Mouse (Mus musculus): Measurements from ENCODE around the gene Ankrd13b. TPM values are rescaled to one million over a fixed set of nuclear protein-coding genes. Genes with fewer than 3 reads are reported as not detected.

The Ankrd13b gene
- total RNA-seq, 2 experiments from 2014 or later: 17.3 to 17.4 TPM

DNA sequence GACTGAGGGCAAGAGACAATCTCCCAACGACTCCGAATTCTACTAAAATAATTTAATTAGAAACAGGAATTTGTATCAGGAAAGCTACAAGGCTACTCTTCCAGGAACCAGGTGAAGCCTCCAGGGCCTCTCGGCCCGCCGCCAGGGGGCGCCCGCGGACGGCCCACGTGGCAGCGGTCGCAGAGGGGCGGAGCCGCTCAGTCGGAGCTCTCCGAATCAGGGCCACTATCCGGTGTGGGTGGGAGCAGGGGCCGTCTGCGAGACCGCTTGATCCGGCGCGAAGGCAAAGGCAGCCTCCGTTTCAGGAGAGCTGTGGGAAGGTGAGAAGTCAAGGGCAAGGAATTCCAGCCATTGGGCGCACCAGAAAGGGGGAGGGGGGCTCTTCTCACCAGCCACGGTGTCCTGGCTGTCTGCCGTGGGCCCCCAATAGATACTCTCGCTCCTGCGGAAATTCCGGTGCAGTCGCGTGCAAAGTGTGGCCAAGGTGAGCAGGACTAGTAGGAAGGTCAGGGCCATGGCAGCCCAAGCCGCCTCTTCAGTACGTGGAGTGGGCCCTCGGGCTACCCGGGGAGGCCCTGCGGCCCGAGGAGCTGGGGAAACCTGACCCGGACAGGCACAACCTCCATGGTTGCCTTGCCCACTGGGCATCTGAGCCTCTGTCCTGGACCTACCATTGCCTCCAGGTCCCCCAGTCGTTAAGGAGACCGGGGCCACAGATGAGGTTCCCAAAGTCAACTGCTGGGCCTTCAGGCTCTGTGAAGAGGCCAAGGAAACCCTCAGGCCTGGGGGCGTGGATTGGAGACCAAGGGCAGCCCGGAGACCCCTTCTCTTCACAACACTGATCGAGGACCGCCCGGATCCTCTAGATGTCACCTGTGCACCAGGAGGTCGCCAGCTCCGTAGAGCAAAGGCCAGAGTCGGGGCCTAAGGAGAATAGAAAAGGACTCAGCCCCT, 18.9 kb upstream of the Ankrd13b start:
- peak; percentile 93 for DNase-seq

GRCm38 (mm10) chr11:77507426-77507825, 17.9 kb upstream of the Ankrd13b start:
- DNase-seq: no peak

DNA sequence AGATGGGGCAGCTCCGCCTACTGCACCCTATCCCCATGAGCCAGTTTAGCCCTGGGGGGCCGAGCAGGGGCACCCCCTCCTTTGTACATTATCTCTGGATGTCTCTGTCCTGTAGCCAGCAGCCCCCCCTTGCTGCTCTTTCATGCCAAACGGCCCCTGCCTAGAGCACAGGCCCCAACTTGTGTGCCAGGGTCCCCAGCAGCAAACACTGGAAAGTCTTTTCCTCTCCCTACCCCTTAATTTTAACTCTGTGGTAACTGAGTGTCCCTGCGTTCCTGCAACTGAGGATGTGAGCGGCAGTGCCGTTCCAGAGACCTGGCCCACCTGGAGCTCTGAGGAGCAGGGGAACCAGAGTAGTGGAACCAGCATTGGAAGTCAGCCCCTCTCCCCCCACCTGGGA, 17.5 kb upstream of the Ankrd13b start:
- no peak for DNase-seq

GRCm38 (mm10) chr11:77506273-77506672, 16.8 kb upstream of the Ankrd13b start:
- DNase-seq: no peak

GRCm38 (mm10) chr11:77505291-77505980, 16.0 kb upstream of the Ankrd13b start:
- no peak for DNase-seq

DNA sequence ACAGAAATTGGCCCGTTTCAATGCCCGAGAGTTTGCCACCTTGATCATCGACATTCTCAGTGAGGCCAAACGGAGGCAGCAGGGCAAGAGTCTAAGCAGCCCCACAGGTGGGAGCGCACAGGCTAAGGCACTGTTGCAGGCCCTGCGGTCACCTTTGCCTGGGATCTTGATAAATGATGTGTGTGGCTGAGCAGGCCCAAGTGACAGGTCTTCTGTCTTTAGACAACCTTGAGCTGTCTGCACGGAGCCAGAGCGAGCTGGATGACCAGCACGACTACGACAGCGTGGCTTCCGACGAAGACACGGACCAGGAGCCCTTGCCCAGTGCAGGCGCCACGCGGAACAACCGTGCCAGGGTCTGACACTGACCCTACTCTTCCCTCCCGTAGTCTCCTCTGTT, 14.9 kb upstream of the Ankrd13b start:
- no peak for DNase-seq

DNA sequence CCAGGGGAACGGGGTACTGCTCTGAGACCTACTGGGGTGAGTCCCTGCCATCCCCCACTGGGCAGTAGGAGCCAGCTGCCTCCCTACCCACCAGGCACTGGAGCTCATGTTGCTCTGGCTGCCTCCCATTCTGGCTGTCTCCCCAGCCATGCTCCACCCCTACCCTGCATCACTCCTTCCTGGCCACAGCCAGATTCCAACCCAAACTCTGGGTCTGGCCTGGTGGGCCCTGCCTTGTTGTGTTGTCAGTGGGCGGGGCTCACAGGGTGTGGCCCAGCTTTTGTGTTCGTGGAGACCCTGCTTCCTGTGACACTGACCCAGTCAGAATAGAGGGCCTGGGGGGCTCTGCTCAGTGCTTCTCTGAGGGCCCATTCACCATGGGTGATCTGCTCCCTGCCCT, 14.0 kb upstream of the Ankrd13b start:
- DNase-seq: peak; percentile 62

DNA sequence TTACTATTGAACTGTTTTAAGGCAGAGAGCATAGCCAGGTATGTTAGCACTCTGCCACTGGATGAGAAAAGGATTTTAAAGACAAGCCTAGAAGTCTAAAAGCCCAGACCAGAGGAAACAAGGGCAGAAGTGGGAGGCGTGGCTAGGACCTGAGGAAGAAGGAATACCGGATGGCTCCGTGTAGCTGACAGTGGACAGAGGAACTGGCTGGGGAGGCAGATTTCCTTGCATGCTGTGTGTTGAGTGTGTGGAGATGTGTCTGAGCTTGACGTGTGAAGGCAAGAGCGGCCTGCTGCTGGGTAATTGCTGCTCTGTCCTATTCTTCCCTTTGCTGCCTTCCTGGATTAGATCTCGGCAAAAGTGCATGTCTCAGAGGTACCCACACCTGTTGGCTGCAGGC, 13.0 kb upstream of the Ankrd13b start:
- DNase-seq: no peak

DNA sequence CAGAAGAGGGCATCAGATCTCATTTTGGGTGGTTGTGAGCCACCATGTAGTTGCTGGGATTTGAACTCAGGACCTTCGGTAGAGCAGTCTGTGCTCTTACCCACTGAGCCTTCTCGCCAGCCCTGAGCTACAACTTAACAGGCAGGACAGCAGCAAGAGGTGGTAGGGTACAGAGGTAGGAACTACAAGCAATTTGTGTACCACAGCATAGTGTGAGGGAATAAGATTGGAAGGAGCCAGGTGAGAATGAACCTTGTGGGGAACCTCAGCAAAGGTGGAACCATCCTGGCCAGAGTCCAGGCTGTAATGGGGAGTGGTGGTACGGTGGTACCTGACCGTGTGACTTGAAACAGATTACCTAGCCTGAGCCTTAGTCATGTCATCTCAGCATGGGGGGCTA, 12.5 kb upstream of the Ankrd13b start:
- no peak for DNase-seq

GRCm38 (mm10) chr11:77501392-77501791, 11.9 kb upstream of the Ankrd13b start:
- peak; percentile 84 for DNase-seq

GRCm38 (mm10) chr11:77500361-77501325, 11.2 kb upstream of the Ankrd13b start:
- DNase-seq: no peak

DNA sequence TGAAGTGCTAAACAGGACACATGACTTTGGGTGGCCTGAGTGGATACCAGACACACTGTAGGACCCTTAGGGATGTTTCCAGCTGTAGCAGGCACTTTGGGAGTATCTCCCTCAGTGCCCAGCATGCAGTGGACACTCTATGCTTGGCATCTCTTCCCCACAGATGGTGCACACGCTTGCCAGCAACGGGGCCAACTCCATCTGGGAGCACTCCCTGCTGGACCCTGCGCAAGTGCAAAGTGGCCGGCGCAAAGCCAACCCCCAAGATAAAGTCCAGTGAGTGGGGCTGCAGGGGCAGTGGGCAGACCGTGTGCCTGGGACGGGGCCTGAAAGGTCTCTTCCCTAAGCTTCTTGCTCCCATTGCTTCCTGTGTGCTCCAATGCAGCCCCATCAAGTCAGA, 9.9 kb upstream of the Ankrd13b start:
- DNase-seq: no peak

DNA sequence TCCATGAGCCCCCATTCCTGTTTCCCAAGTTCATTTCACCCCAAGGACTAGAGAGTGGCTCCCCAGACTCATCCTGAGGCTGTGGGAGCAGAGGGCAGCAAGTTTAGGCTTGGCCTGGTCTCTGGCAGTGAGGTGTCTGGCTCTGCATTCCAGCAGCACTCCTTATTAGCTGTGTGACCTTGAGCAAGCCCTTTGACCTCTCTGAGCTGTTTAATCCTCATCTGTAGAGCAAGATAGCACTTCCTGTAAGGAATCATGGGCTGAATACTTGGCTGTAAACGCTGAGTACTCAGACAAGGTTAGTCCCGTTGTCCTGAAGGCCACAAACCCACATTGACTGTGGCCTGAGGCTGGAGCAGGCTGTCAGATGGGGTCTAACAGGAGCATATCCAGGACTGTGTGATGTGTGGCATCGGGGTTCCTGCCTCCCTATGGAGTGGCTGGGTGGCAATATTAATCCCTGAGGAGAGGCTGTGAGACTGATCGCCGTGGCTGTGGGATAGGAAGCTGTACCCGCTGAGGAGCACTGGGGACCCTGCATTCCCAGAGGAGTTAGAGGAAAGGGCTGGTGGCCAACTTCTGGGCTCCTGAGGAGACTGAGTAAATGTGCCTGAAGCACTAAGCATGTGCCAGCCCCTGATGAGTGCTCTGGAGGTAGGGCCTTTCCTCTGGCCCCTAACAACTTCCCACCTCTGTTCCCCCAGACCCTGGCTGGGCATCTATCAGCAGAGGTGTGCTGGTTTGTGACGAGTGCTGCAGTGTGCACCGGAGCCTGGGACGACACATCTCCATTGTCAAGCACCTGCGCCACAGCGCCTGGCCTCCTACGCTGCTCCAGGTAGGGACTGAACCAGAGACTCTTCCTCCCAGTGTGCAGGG, 9.0 kb upstream of the Ankrd13b start:
- DNase-seq: no peak

- peak; percentile 58 for DNase-seq
Observed at GRCm38 (mm10) chr11:77497851-77498250, 8.4 kb upstream of the Ankrd13b start.

- DNase-seq: peak; percentile 86
Observed at GRCm38 (mm10) chr11:77497341-77497756, 7.9 kb upstream of the Ankrd13b start.

- no peak for DNase-seq
Observed at GRCm38 (mm10) chr11:77495507-77495906, 6.0 kb upstream of the Ankrd13b start.

- no peak for DNase-seq
Observed at GRCm38 (mm10) chr11:77494782-77495181, 5.3 kb upstream of the Ankrd13b start.

GRCm38 (mm10) chr11:77494344-77494676, 4.8 kb upstream of the Ankrd13b start:
- DNase-seq: no peak

- DNase-seq: peak; percentile 67
Observed at GRCm38 (mm10) chr11:77493512-77494343, 4.2 kb upstream of the Ankrd13b start, which contains the start of gene Git1. Gene Git1, plus strand, starts transcription at chr11:77493562.

DNA sequence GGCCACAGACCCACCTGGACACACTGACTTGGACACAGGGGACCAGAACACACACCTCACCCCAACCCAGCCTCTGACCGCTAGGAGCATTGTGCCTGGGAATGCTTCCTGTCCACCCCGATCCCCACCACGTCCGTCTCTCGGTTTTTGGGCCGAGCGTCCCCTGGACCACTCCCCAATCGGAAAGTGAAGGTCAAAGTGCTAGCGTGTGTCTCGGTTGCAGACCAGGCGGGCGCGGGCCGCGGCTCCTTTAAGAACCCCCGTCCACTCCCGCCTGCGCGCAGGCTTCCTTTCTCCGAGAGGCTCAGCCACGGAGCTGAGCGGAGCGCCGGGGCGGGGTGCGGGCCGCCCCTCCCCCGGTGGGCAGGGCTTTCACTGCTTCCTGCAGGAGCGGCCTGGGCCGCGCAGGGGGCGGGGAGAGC, 3.4 kb upstream of the Ankrd13b start:
- DNase-seq: peak; percentile 95
